Mouse (Mus musculus) limb, embryonic 11.5 days (tissue): ENCODE measurements at regions not wholly inside any gene's neighbourhood (a gene's known extent, or its start where the extent isn't known, plus 50 kb on each side); places are given as distances from the start of the nearest gene placed in this dataset.

ENCODE experiments used
- ATAC-seq: fragments of 200-750 bp; cut with Nextera tagmentation; 2 replicates; pipeline ENCODE4 v1.8.0; 2017; ENCODE audit warnings: low read depth; ENCODE audit not compliant: insufficient number of reproducible peaks, low FRiP score, low TSS enrichment
- DNase-seq: peaks from one replicate; pipeline ENCODE4 v3.0.0-alpha.2; 2015; ENCODE audit warnings: low spot score
- H3K27ac ChIP-seq: fragments of 300-500 bp; sonication (generic); replicated peaks from 2 replicates; pipeline ENCODE4 v1.5.1; 2014; ENCODE audit warnings: low read depth, mild to moderate bottlenecking, low read length
- H3K27me3 ChIP-seq: fragments of 300-500 bp; sonication (generic); 2 replicates; pipeline ENCODE4 v1.6.1; 2014; ENCODE audit warnings: mild to moderate bottlenecking, low read length, mixed read lengths; ENCODE audit not compliant: control insufficient read depth, insufficient read depth
- H3K36me3 ChIP-seq: fragments of 300-500 bp; sonication (generic); 2 replicates; pipeline ENCODE4 v1.6.1; 2014; ENCODE audit warnings: mild to moderate bottlenecking, low read length, moderate library complexity, mixed read lengths; ENCODE audit not compliant: control insufficient read depth, insufficient read depth
- H3K4me1 ChIP-seq: fragments of 300-500 bp; sonication (generic); 2 replicates; pipeline ENCODE4 v1.6.1; 2014; ENCODE audit warnings: low read length, mixed read lengths; ENCODE audit not compliant: control insufficient read depth, insufficient read depth
- H3K4me2 ChIP-seq: fragments of 300-500 bp; sonication (generic); 2 replicates; pipeline ENCODE4 v1.6.1; 2014; ENCODE audit warnings: low read depth, mild to moderate bottlenecking, moderate library complexity; ENCODE audit not compliant: severe bottlenecking
- H3K4me3 ChIP-seq: fragments of 300-500 bp; sonication (generic); 2 replicates; pipeline ENCODE4 v1.5.1; 2014; ENCODE audit warnings: low read depth, low read length
- H3K9ac ChIP-seq: fragments of 300-500 bp; sonication (generic); 2 replicates; pipeline ENCODE4 v1.6.1; 2014; ENCODE audit warnings: mild to moderate bottlenecking, low read length
- H3K9me3 ChIP-seq: fragments of 300-500 bp; sonication (generic); 2 replicates; pipeline ENCODE4 v1.6.1; 2016; ENCODE audit warnings: low read length; ENCODE audit not compliant: control insufficient read depth
- WGBS: fragments of 180-500 bp; shearing (Covaris S2); extraction: QIAGEN DNeasy Blood & Tissue Kit; methylation state at CpG from one replicate; pipeline ENCODE4 v1.1.7; 2014; 5-methylcytosine and 5-hydroxymethylcytosine counted together

DNA sequence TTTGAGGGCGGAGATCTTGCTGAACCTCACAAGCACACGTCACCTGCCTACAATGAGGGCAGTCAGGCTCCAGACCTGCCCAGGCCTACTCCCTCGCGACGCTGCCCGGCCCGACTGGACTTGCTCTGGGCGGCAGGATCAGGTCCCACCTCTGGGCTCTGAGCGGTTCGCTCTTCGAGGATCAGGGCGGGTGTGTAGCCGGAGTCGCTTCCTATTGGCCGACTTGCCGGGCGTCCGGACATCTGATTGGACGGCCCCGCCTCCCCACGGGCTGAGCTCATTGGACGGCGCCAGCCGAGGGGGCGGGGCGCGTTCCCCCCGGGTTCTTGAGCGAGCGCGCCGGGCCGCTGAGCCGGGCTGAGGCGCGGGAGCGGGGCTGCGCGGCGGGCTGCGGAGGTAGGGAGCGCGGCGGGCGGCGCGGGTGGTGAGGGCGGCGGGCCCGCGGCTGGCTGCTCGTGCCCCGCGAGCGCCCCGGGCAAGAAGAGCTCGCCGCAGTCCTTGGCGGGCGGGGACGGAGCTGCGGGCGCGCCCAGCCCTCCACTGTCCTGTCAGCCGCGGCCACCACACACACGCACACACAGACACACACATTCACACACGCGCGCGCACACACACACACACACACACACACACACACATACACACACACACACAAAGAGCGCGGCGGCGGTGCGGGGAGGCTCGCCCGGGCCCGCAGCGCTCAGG is 141.5 kb downstream of the Ogfrl1 start:
- WGBS = under 1% methylated on average over 51 of the region's 80 CpGs
- peak; percentile 100 for ATAC-seq

DNA sequence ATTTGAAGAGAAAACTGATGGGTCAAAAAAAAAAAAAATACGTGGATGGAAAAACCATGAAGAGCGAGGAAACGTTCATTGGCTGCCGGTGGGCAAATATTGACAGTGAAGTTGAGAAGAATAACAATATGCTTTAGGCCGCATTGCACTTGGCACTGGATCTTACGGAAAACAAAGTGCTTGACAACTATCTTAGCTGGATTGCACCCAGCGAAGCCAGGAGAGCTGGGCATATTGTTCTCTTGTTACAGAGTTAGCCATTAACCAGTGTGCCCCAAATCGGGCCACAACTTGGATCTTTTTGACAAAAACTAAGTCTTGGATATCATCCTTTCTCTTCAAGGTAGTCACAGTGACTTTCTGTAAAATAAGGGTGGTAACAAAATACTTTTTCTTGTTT is 143.3 kb downstream of the Ogfrl1 start:
- DNase-seq (no peak), ATAC-seq (no peak)
- Histone ChIP-seq H3K27ac (no peak overlapping the region), H3K9me3 (no peaks in the 10 kb centered on the region), H3K4me1 (peaks cover 3% of the 10 kb centered on the region; the same call in 1 of the 2 replicates), H3K36me3 (no peaks in the 10 kb centered on the region), H3K4me3 (no peak overlapping the region), H3K9ac (no peak overlapping the region), H3K4me2 (no peak overlapping the region), H3K27me3 (no peaks in the 10 kb centered on the region)
- 90% methylated on average over 8 of the region's 8 CpGs for WGBS

More for the DNA sequence above, 141.5 kb downstream of the Ogfrl1 start:
- H3K4me2 ChIP-seq = peak overlapping the region; percentile 42
- H3K27me3 ChIP-seq = no peaks in the 10 kb centered on the region
- no peaks in the 10 kb centered on the region for H3K9me3 ChIP-seq
- peaks cover 3% of the 10 kb centered on the region; the same call in 1 of the 2 replicates for H3K4me1 ChIP-seq
- H3K27ac ChIP-seq = peak overlapping the region; percentile 42; the same call in 1 of the 2 replicates
- peak overlapping the region; percentile 64 for H3K4me3 ChIP-seq
- H3K9ac ChIP-seq = peak overlapping the region; percentile 78
- no peaks in the 10 kb centered on the region for H3K36me3 ChIP-seq
- peak; percentile 96 for DNase-seq

DNA sequence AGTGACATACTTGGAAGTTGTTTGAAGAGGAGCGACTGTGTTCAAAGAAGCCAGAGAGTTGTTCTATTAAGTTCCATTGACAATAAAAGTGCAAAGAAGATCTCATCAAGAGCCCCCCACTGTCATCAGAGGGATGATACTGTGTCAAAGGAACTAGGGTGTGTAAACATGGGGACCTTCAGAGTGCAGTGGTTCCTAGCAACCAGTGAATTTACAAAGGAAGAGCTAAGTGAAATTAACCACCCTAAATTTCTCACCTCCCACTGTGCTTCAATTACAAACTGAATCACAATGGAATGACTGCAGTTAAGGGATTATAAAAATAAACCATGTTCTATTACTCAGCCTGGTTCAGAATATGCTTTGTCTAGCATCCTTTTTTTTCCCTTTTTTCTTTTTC is 129.5 kb upstream of the 4933415F23Rik start:
- Histone ChIP-seq H3K36me3 (no peaks in the 10 kb centered on the region), H3K27ac (no peak overlapping the region), H3K4me1 (no peaks in the 10 kb centered on the region), H3K9ac (no peak overlapping the region), H3K27me3 (no peaks in the 10 kb centered on the region), H3K9me3 (no peaks in the 10 kb centered on the region), H3K4me2 (no peak overlapping the region), H3K4me3 (no peak overlapping the region)
- DNase-seq (no peak), ATAC-seq (no peak)
- WGBS = 55% methylated on average over 1 of the region's 1 CpGs

DNA sequence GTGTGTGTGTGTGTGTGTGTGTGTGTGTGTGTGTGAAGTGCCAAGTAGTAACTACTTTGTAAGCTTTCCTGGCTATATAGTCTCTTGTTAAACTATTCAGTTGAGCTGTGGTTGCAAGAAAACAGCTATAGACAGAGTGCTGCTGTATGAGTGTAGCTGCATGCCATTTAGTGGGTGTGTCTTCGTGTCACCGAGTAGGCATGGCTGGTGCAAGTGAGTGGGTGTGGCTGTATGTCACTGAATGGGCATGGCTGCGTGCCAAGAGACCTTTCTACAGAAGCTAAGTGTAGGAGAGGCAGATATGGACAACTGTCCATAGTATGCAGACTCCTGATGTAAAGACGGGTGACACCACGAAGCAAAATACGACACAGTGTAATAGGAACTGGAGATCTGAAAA is 126.4 kb upstream of the 4933415F23Rik start:
- Histone ChIP-seq H3K36me3 (no peaks in the 10 kb centered on the region), H3K27ac (no peak overlapping the region), H3K4me1 (no peaks in the 10 kb centered on the region), H3K9ac (no peak overlapping the region), H3K4me3 (no peak overlapping the region), H3K4me2 (no peak overlapping the region), H3K27me3 (no peaks in the 10 kb centered on the region), H3K9me3 (no peaks in the 10 kb centered on the region)
- WGBS = 85% methylated on average over 6 of the region's 6 CpGs
- no peak for ATAC-seq
- DNase-seq = no peak

DNA sequence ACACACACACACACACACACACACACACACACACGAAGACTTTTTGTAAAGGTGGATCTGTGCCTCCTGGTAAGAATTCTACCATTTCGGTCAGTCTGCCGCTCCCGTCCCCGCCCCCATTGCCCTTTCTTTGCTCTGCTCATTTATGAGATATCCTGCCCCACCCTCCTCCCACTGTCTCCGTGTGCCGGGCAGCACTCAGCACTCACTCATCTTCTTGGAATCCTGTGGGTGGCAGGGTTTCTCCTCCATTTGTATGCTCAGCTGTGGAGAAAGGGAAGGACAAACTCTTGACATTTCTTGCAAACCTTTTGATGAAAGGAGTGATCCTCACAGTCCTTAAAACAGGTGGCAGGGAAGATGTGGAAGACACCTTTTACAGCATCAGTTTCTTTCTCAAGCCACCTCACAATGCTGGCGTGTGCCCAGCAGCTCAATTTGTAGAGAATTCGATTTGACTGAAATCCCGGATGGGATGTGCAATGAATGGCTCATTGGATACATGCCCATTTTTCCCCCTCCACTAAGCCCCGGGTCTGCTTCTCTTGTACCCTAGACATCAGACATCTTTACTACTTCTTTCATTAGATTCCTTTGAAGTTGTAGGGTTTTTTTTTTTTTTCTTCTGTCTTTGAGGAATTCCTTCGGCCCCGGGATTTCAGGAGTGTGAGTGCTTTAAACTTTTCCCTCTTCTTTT is 112.6 kb upstream of the 4933415F23Rik start:
- H3K27me3 ChIP-seq = no peaks in the 10 kb centered on the region
- ATAC-seq = no peak
- no peak overlapping the region for H3K4me3 ChIP-seq
- DNase-seq = no peak
- no peaks in the 10 kb centered on the region for H3K4me1 ChIP-seq
- no peaks in the 10 kb centered on the region for H3K36me3 ChIP-seq
- no peak overlapping the region for H3K27ac ChIP-seq
- no peak overlapping the region for H3K9ac ChIP-seq
- WGBS = 86% methylated on average over 13 of the region's 13 CpGs
- H3K4me2 ChIP-seq = no peak overlapping the region
- no peaks in the 10 kb centered on the region for H3K9me3 ChIP-seq

DNA sequence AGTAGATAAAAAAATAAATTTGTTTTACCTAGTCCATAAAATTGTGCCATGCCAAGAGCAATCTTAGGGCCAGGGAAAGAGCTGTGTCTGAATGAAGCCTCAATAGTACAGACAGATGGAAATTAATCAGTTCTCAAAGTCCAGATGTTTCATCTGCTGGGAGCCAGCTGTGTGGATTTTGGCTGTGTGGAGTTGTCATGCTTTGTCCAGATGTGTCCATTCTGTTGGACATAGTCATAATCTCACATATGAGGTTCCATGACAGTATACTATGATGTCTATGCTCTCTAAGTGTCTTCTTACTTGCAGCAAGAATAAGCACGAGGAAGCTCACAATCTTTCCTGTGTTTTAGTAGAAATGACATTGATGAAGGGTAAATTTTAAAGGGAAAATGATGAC is 105.8 kb upstream of the 4933415F23Rik start:
- no peaks in the 10 kb centered on the region for H3K27me3 ChIP-seq
- H3K9me3 ChIP-seq = no peaks in the 10 kb centered on the region
- no peaks in the 10 kb centered on the region for H3K4me1 ChIP-seq
- H3K27ac ChIP-seq = no peak overlapping the region
- H3K36me3 ChIP-seq = no peaks in the 10 kb centered on the region
- DNase-seq (no peak), ATAC-seq (no peak)
- H3K9ac ChIP-seq = no peak overlapping the region
- no peak overlapping the region for H3K4me3 ChIP-seq
- 68% methylated on average over 1 of the region's 1 CpGs for WGBS
- no peak overlapping the region for H3K4me2 ChIP-seq

DNA sequence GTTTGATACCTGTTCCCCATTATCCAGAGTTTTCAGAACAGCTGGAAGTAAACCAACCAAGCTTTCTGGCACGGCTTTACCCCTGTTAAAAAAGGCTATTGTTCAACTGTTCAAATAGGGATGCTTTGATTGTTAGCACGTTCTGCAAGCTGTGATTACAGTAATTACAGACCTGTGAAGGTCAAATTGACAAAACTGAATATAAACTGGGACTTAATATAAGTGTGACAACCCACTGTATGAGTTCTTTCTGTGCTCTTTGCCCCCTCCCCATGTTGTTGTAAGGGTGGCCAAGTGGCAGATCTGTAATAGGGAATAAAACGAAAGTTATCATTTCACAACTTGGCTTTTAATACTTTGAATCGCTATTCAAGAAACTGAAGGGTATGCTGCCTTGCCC is 105.0 kb upstream of the 4933415F23Rik start:
- Histone ChIP-seq H3K27ac (no peak overlapping the region), H3K36me3 (no peaks in the 10 kb centered on the region), H3K9ac (no peak overlapping the region), H3K9me3 (no peaks in the 10 kb centered on the region), H3K27me3 (no peaks in the 10 kb centered on the region), H3K4me1 (no peaks in the 10 kb centered on the region), H3K4me3 (no peak overlapping the region), H3K4me2 (no peak overlapping the region)
- DNase-seq (no peak), ATAC-seq (no peak)
- WGBS = 79% methylated on average over 4 of the region's 4 CpGs

DNA sequence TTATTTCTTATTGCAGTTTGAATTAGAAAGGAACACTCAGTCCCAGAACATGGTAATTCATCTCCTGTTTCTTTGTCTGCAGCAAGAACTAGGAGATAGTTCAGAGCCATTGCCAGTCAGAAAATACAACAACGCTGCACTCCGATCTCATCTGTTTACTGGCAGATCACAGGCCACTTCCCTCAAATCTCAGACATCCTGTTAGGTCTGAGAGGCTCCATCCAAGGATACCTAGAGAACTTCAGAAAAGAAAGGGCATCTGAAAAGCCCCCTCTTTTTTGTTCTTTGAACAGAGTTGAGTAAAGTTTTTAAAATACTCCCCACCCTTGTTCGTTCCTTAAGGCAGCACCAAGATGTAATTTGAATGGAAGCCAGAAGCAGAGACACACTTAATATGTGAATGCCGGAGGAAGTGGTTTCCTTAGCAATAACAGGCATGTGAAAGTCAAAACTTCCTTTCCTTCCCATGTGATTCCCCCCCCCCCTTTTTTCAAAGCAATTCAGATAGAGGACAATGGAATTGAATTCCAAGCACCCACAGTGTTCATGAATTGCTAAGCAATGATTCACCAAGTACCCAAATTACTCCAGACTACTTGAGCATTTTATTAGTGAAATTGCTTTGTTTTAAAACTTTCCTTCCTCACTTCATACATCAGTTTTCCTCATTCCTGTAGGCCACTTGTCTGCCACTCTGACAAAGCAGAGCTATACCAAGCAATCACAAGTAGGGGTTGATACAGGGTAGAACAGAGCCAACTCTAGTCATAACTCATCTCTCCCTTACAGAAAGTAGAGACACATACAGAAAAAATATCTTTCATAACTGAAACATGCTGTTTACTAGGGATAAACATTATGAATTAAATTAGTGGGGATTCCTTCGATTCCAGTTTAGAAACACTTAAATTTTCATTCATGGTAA is 100.7 kb upstream of the 4933415F23Rik start:
- no peaks in the 10 kb centered on the region for H3K9me3 ChIP-seq
- no peaks in the 10 kb centered on the region for H3K27me3 ChIP-seq
- no peak overlapping the region for H3K27ac ChIP-seq
- H3K4me2 ChIP-seq = no peak overlapping the region
- ATAC-seq (no peak), DNase-seq (no peak)
- no peaks in the 10 kb centered on the region for H3K36me3 ChIP-seq
- H3K9ac ChIP-seq = no peak overlapping the region
- H3K4me1 ChIP-seq = no peaks in the 10 kb centered on the region
- H3K4me3 ChIP-seq = no peak overlapping the region
- 75% methylated on average over 5 of the region's 5 CpGs for WGBS
